Mouse (Mus musculus) liver, embryonic 14.5 days (tissue): ENCODE results near the gene Ifna7.
"Not testable (repeated sequence)": the region's sequence is repeated elsewhere in the genome, so short reads cannot be mapped to it uniquely, and the experiment has no call there.

Experiments
- CTCF ChIP-seq: IDR thresholded peaks from 2 replicates; pipeline ENCODE4 v1.5.1; 2016; ENCODE audit warnings: antibody characterized with exemption, low read depth, control low read depth
- EP300 ChIP-seq: IDR thresholded peaks from 2 replicates; pipeline ENCODE4 v1.6.1; 2016; ENCODE audit warnings: antibody characterized with exemption, low read depth

GRCm38 (mm10) chr4:88776622-88777021, 39.4 kb upstream of the Ifna7 start, which contains the start of gene Gm13289:
- not testable (repeated sequence) for TF ChIP-seq CTCF, EP300
